Mouse (Mus musculus) hindbrain, embryonic 11.5 days (tissue): Measurements from ENCODE around the gene Cltb. TPM values are rescaled to one million over a fixed set of nuclear protein-coding genes. Genes with fewer than 3 reads are reported as not detected.

ENCODE experiments used
- ATAC-seq: fragments of 200-750 bp; cut with Nextera tagmentation; 2 replicates; pipeline ENCODE4 v1.8.0; 2017; ENCODE audit warnings: mild to moderate bottlenecking, moderate TSS enrichment, moderate library complexity; ENCODE audit not compliant: low FRiP score
- DNase-seq: peaks from one replicate; pipeline ENCODE4 v3.0.0-alpha.2; 2015; ENCODE audit warnings: low spot score
- H3K27ac ChIP-seq: fragments of 300-500 bp; sonication (generic); 2 replicates; pipeline ENCODE4 v1.5.1; 2014; ENCODE audit warnings: mild to moderate bottlenecking, low read depth, low read length
- H3K27me3 ChIP-seq: fragments of 300-500 bp; sonication (generic); 2 replicates; pipeline ENCODE4 v1.6.1; 2014; ENCODE audit warnings: mild to moderate bottlenecking, low read length, moderate library complexity, mixed read lengths; ENCODE audit not compliant: control insufficient read depth, insufficient read depth
- H3K36me3 ChIP-seq: fragments of 300-500 bp; sonication (generic); 2 replicates; pipeline ENCODE4 v1.6.1; 2014; ENCODE audit warnings: mild to moderate bottlenecking, low read length, moderate library complexity, mixed read lengths; ENCODE audit not compliant: control insufficient read depth, insufficient read depth
- H3K4me1 ChIP-seq: fragments of 300-500 bp; sonication (generic); replicated peaks from 2 replicates; pipeline ENCODE4 v1.6.1; 2014; ENCODE audit warnings: low read length, mixed read lengths; ENCODE audit not compliant: control insufficient read depth, insufficient read depth
- H3K4me2 ChIP-seq: fragments of 300-500 bp; sonication (generic); replicated peaks from 2 replicates; pipeline ENCODE4 v1.6.1; 2014; ENCODE audit warnings: mild to moderate bottlenecking, low read depth, low read length
- H3K4me3 ChIP-seq: fragments of 300-500 bp; sonication (generic); 2 replicates; pipeline ENCODE4 v1.5.1; 2014; ENCODE audit warnings: low read depth, low read length
- H3K9ac ChIP-seq: fragments of 300-500 bp; sonication (generic); 2 replicates; pipeline ENCODE4 v1.6.1; 2014; ENCODE audit warnings: low read depth, low read length
- H3K9me3 ChIP-seq: fragments of 300-500 bp; sonication (generic); 2 replicates; pipeline ENCODE4 v1.6.1; 2016; ENCODE audit warnings: low read length; ENCODE audit not compliant: control insufficient read depth
- WGBS: fragments of 180-500 bp; shearing (Covaris S2); extraction: QIAGEN DNeasy Blood & Tissue Kit; methylation state at CpG from one replicate; pipeline ENCODE4 v1.1.7; 2014; 5-methylcytosine and 5-hydroxymethylcytosine counted together
- polyA plus RNA-seq: library from polyadenylated mRNA; unstranded; fragments of >200 nt; fragmentation: Nextera tagmentation; extraction: Ambion mirVana; gene quantifications from 2 replicates; pipeline ENCODE4 v1.2.1, GENCODE M21; 2014

Gene Cltb
- polyA plus RNA-seq, 1 experiment from 2014 or later: 36.8 TPM

GRCm38 (mm10) chr13:54564232-54565200, 46.6 kb downstream of the Cltb start:
- H3K4me2 ChIP-seq: peak overlapping the region; percentile 51
- H3K9me3 ChIP-seq: no peaks in the 10 kb centered on the region
- H3K9ac ChIP-seq: peak overlapping the region; percentile 99
- peak; percentile 59 for DNase-seq
- no peaks in the 10 kb centered on the region for H3K27me3 ChIP-seq
- 13% methylated on average over 43 of the region's 45 CpGs for WGBS
- peaks cover 3% of the 10 kb centered on the region; the same call in 1 of the 2 replicates for H3K36me3 ChIP-seq
- peak; percentile 77 for ATAC-seq
- H3K4me1 ChIP-seq: no peaks in the 10 kb centered on the region
- peak overlapping the region; percentile 99 for H3K4me3 ChIP-seq
- peak overlapping the region; percentile 74 for H3K27ac ChIP-seq

- no peak overlapping the region for H3K27ac ChIP-seq
- ATAC-seq (no peak), DNase-seq (no peak)
- H3K9ac ChIP-seq: no peak overlapping the region
- no peak overlapping the region for H3K4me3 ChIP-seq
- H3K27me3 ChIP-seq: no peaks in the 10 kb centered on the region
- no peaks in the 10 kb centered on the region for H3K4me1 ChIP-seq
- no peak overlapping the region for H3K4me2 ChIP-seq
- H3K36me3 ChIP-seq: peaks cover 4% of the 10 kb centered on the region; the same call in 1 of the 2 replicates
- H3K9me3 ChIP-seq: no peaks in the 10 kb centered on the region
- 85% methylated on average over 7 of the region's 7 CpGs for WGBS
Observed at GRCm38 (mm10) chr13:54562562-54562961, 48.6 kb downstream of the Cltb start.

GRCm38 (mm10) chr13:54560608-54561007, 50.5 kb downstream of the Cltb start:
- no peak for ATAC-seq
- Histone ChIP-seq H3K27me3 (no peaks in the 10 kb centered on the region), H3K9me3 (no peaks in the 10 kb centered on the region), H3K27ac (no peak overlapping the region), H3K9ac (no peak overlapping the region), H3K36me3 (peaks cover 4% of the 10 kb centered on the region; the same call in 1 of the 2 replicates), H3K4me2 (no peak overlapping the region), H3K4me3 (no peak overlapping the region), H3K4me1 (no peaks in the 10 kb centered on the region)
- WGBS: 95% methylated on average over 7 of the region's 7 CpGs
- no peak for DNase-seq

GRCm38 (mm10) chr13:54559656-54560055, 51.5 kb downstream of the Cltb start:
- DNase-seq (no peak), ATAC-seq (no peak)
- Histone ChIP-seq H3K9me3 (no peaks in the 10 kb centered on the region), H3K36me3 (peaks cover 4% of the 10 kb centered on the region; the same call in 1 of the 2 replicates), H3K4me2 (no peak overlapping the region), H3K4me1 (no peaks in the 10 kb centered on the region), H3K27me3 (no peaks in the 10 kb centered on the region), H3K27ac (no peak overlapping the region), H3K4me3 (no peak overlapping the region), H3K9ac (no peak overlapping the region)
- 98% methylated on average over 2 of the region's 2 CpGs for WGBS

GRCm38 (mm10) chr13:54557652-54558051, 53.5 kb downstream of the Cltb start:
- Histone ChIP-seq H3K36me3 (peaks cover 7% of the 10 kb centered on the region; the same call in 1 of the 2 replicates), H3K27me3 (no peaks in the 10 kb centered on the region), H3K27ac (no peak overlapping the region), H3K9ac (no peak overlapping the region), H3K4me1 (no peaks in the 10 kb centered on the region), H3K9me3 (no peaks in the 10 kb centered on the region), H3K4me2 (no peak overlapping the region), H3K4me3 (no peak overlapping the region)
- no peak for ATAC-seq
- no peak for DNase-seq
- 95% methylated on average over 1 of the region's 1 CpGs for WGBS

GRCm38 (mm10) chr13:54556796-54557195, 54.3 kb downstream of the Cltb start:
- Histone ChIP-seq H3K9me3 (no peaks in the 10 kb centered on the region), H3K36me3 (peaks cover 9% of the 10 kb centered on the region; the same call in 1 of the 2 replicates), H3K27ac (no peak overlapping the region), H3K4me1 (no peaks in the 10 kb centered on the region), H3K27me3 (no peaks in the 10 kb centered on the region), H3K4me2 (no peak overlapping the region), H3K9ac (no peak overlapping the region), H3K4me3 (no peak overlapping the region)
- ATAC-seq (no peak), DNase-seq (no peak)
- WGBS: 93% methylated on average over 3 of the region's 3 CpGs

- no peak for DNase-seq
- peaks cover 9% of the 10 kb centered on the region; the same call in 1 of the 2 replicates for H3K36me3 ChIP-seq
- WGBS: 91% methylated on average over 9 of the region's 9 CpGs
- H3K27me3 ChIP-seq: no peaks in the 10 kb centered on the region
- no peaks in the 10 kb centered on the region for H3K9me3 ChIP-seq
- no peak overlapping the region for H3K4me2 ChIP-seq
- no peak overlapping the region for H3K9ac ChIP-seq
- no peak for ATAC-seq
- H3K4me1 ChIP-seq: no peaks in the 10 kb centered on the region
- no peak overlapping the region for H3K4me3 ChIP-seq
- no peak overlapping the region for H3K27ac ChIP-seq
Observed at GRCm38 (mm10) chr13:54556176-54556575, 55.0 kb downstream of the Cltb start.

- Histone ChIP-seq H3K4me1 (no peaks in the 10 kb centered on the region), H3K9ac (no peak overlapping the region), H3K36me3 (0 out of 2 replicates have a peak, but pooled peaks cover 8% of the 10 kb centered on the region), H3K4me3 (no peak overlapping the region), H3K9me3 (no peaks in the 10 kb centered on the region), H3K4me2 (no peak overlapping the region), H3K27ac (no peak overlapping the region), H3K27me3 (no peaks in the 10 kb centered on the region)
- ATAC-seq (no peak), DNase-seq (no peak)
- 91% methylated on average over 7 of the region's 7 CpGs for WGBS
Observed at GRCm38 (mm10) chr13:54548036-54548435, 63.1 kb downstream of the Cltb start.
